Mouse (Mus musculus): ENCODE results near the gene Gm21149.
A peak's percentile ranks its signal among the peaks of the same experiment; 100 is the strongest.
"Not testable (repeated sequence)": the region's sequence is repeated elsewhere in the genome, so short reads cannot be mapped to it uniquely, and the experiment has no call there.

Gene Gm21149

GRCm38 (mm10) chr5:15461613-15462012 lies 14.7 kb downstream of the Gm21149 start:
- peak; percentile 73 for DNase-seq (ENCODE audit: low read depth)

GRCm38 (mm10) chr5:15457865-15458571 lies 18.3 kb downstream of the Gm21149 start:
- DNase-seq (ENCODE audit: low read depth) = not testable (repeated sequence)
